Mouse (Mus musculus) heart, adult 2 months (tissue): ENCODE measurements at regions not wholly inside any gene's neighbourhood (a gene's known extent, or its start where the extent isn't known, plus 50 kb on each side); places are given as distances from the start of the nearest gene placed in this dataset.

Source experiments
- CTCF ChIP-seq: fragments of 200-600 bp; IDR thresholded peaks from 2 replicates; pipeline ENCODE4 v1.8.1; 2022; ENCODE audit warnings: antibody characterized with exemption, mild to moderate bottlenecking, moderate library complexity
- POLR2A ChIP-seq: fragments of 200-500 bp; IDR thresholded peaks from 2 replicates; pipeline ENCODE4 v1.6.1; 2011; ENCODE audit warnings: mild to moderate bottlenecking, low read depth, low read length, control low read depth; ENCODE audit not compliant: insufficient read depth

GRCm38 (mm10) chr7:145001503-145002084 lies 61.9 kb upstream of the Ccnd1 start:
- TF ChIP-seq CTCF (no peak), POLR2A (no peak)
